Comparison of ENCODE assay signal across 8 mouse cellular contexts in the genomic region with DNA sequence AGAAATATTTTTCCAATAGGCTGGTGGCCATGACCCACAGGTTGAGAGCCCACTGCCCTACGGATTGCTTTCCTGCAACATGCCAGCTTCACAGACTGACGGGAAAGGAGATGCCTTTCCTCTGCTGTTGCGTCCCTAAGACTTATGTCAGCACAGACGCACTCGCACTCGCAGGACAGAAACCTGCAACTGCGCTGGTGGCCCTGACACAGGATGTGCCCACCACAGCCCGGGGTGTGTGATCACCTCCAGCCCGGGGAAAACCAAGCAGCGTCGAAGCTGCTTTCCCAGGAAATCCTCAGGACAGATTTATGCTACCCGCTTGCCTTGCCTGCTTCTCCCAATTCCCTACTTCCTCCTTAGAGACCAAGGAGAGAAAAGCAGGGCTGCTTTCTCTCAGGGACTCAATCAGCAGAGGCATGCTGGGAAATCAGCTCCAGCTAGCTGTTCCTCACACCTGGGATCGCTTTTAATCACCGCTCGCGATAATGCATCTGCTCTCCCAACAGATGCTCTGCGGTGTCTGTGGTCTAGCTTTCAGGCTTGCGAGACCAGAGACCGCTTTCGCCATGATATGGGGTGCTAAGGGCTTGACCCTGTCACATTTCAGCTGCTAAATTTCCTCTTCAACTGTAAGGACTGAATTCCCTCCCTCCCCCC. TPM values are rescaled to one million over a fixed set of nuclear protein-coding genes. Genes with fewer than 3 reads are reported as not detected.
DNase-seq lines count a peak whose midpoint lies in the region; ATAC-seq and TF ChIP-seq lines count a peak whose summit lies in the region.

No protein-coding gene starts in this region.

- no peaks in the 10 kb centered on the region for H3K36me3 ChIP-seq in kidney, embryonic 14.5 days (ENCODE audit: control insufficient read depth, insufficient read depth, low read length)
- no peaks in the 10 kb centered on the region for H3K36me3 ChIP-seq in forebrain, embryonic 16.5 days (ENCODE audit: control insufficient read depth, insufficient read depth)
- no peaks in the 10 kb centered on the region for H3K36me3 ChIP-seq in liver, embryonic 15.5 days (replicated peaks)

- ATAC-seq in kidney, embryonic 14.5 days (ENCODE audit: low FRiP score, low TSS enrichment): no peak
- ATAC-seq in forebrain, embryonic 16.5 days: peak; percentile 74
- ATAC-seq in liver, embryonic 15.5 days (ENCODE audit: insufficient read depth): no peak
- ATAC-seq in activated CD4-positive, CD25-positive, alpha-beta regulatory T cell, adult 4 months: no peak

- peaks cover 7% of the 10 kb centered on the region for H3K4me1 ChIP-seq in kidney, embryonic 14.5 days (ENCODE audit: control insufficient read depth, insufficient read depth, low read length)
- H3K4me1 ChIP-seq in forebrain, embryonic 16.5 days (replicated peaks; ENCODE audit: control insufficient read depth, insufficient read depth, low read length): peaks cover 6% of the 10 kb centered on the region
- H3K4me1 ChIP-seq in liver, embryonic 15.5 days (replicated peaks): no peaks in the 10 kb centered on the region

- no peak for TF ChIP-seq CTCF in brain, embryonic 14.5 days (IDR thresholded peaks at IDR 0.05; ENCODE audit: borderline replicate concordance, extremely low read depth, insufficient read depth, insufficient read length)

- H3K4me3 ChIP-seq in kidney, embryonic 14.5 days (ENCODE audit: low read length): peak overlapping the region; percentile 22
- H3K4me3 ChIP-seq in forebrain, embryonic 16.5 days (replicated peaks; ENCODE audit: low read length): peak overlapping the region; percentile 33
- no peak overlapping the region for H3K4me3 ChIP-seq in liver, embryonic 15.5 days (replicated peaks)

- no peak for DNase-seq in kidney, adult 11 months
- DNase-seq in brain, embryonic 14.5 days (ENCODE audit: low read depth): peak; percentile 84
- DNase-seq in thymus, postnatal 14 days: peak; percentile 20
- no peak for DNase-seq in cerebellum, postnatal 25 days

- no peaks in the 10 kb centered on the region for H3K9me3 ChIP-seq in kidney, embryonic 14.5 days (ENCODE audit: control insufficient read depth, low read length)
- H3K9me3 ChIP-seq in forebrain, embryonic 16.5 days (ENCODE audit: control insufficient read depth, low read length): 0 out of 2 replicates have a peak, but pooled peaks cover 3% of the 10 kb centered on the region
- H3K9me3 ChIP-seq in liver, embryonic 15.5 days (replicated peaks): no peaks in the 10 kb centered on the region

- H3K9ac ChIP-seq in kidney, embryonic 14.5 days (ENCODE audit: low read depth, low read length): peak overlapping the region; percentile 44; the same call in 1 of the 2 replicates
- peak overlapping the region; percentile 53 for H3K9ac ChIP-seq in forebrain, embryonic 16.5 days (replicated peaks; ENCODE audit: low read depth, low read length)
- no peak overlapping the region for H3K9ac ChIP-seq in liver, embryonic 15.5 days

- no peaks in the 10 kb centered on the region for H3K27me3 ChIP-seq in kidney, embryonic 14.5 days (ENCODE audit: control insufficient read depth, insufficient read depth, low read length)
- H3K27me3 ChIP-seq in forebrain, embryonic 16.5 days (replicated peaks; ENCODE audit: control insufficient read depth, insufficient read depth, low read length): no peaks in the 10 kb centered on the region
- H3K27me3 ChIP-seq in liver, embryonic 15.5 days: peaks cover 20% of the 10 kb centered on the region

- WGBS in kidney, embryonic 14.5 days: 19% methylated on average over 20 of the region's 20 CpGs
- WGBS in forebrain, embryonic 16.5 days: 28% methylated on average over 20 of the region's 20 CpGs
- WGBS in liver, embryonic 15.5 days (ENCODE audit: insufficient replicate concordance): 9% methylated on average over 20 of the region's 20 CpGs

- peak overlapping the region; percentile 42 for H3K4me2 ChIP-seq in kidney, embryonic 14.5 days (replicated peaks; ENCODE audit: low read depth, low read length)
- H3K4me2 ChIP-seq in forebrain, embryonic 16.5 days (ENCODE audit: low read length): peak overlapping the region; percentile 58
- 0 out of 2 replicates have a peak overlapping the region, but pooled peaks have one; percentile 14 for H3K4me2 ChIP-seq in liver, embryonic 15.5 days

- no peak for TF ChIP-seq POLR2A in brain, embryonic 14.5 days (IDR thresholded peaks at IDR 0.05; ENCODE audit: borderline replicate concordance, extremely low read depth, insufficient read depth, insufficient read length, poor library complexity, severe bottlenecking)

- no peak overlapping the region for H3K27ac ChIP-seq in kidney, embryonic 14.5 days (ENCODE audit: low read depth, low read length)
- H3K27ac ChIP-seq in forebrain, embryonic 16.5 days (ENCODE audit: low read length): peak overlapping the region; percentile 38
- H3K27ac ChIP-seq in liver, embryonic 15.5 days (replicated peaks): no peak overlapping the region

RNA-seq across cellular contexts. Expression of gene Optn, which starts 34.1 kb away (rescaled TPM):
- 4.0 and 7.6 TPM in 2 replicates for polyA plus RNA-seq in kidney, embryonic 14.5 days (2014; fragmentation: Nextera tagmentation; extraction: Ambion mirVana)
- 1.5 and 5.7 TPM in 2 replicates for polyA plus RNA-seq in brain, embryonic 14.5 days (2012; rRNA removed)
- polyA plus RNA-seq in forebrain, embryonic 16.5 days (2015; fragmentation: Nextera tagmentation; extraction: Ambion mirVana): 7.4 and 8.0 TPM in 2 replicates
- polyA plus RNA-seq in liver, embryonic 15.5 days (2015; fragmentation: Nextera tagmentation; extraction: Ambion mirVana): 17.4 and 20.4 TPM in 2 replicates
- 1 to 10 TPM in 1 of 2 experiments, under 1 TPM in 1; 0.98 to 1.5 TPM for polyA plus RNA-seq in activated CD4-positive, CD25-positive, alpha-beta regulatory T cell, adult 4 months (2017; shearing (Covaris generic))

RNA-seq across cellular contexts. Expression of gene Ccdc3, which starts 39.7 kb away (rescaled TPM):
- polyA plus RNA-seq in kidney, embryonic 14.5 days (2014; fragmentation: Nextera tagmentation; extraction: Ambion mirVana): 6.7 and 12.4 TPM in 2 replicates
- 4.4 and 10.2 TPM in 2 replicates for polyA plus RNA-seq in brain, embryonic 14.5 days (2012; rRNA removed)
- polyA plus RNA-seq in forebrain, embryonic 16.5 days (2015; fragmentation: Nextera tagmentation; extraction: Ambion mirVana): 3.0 and 3.6 TPM in 2 replicates
- polyA plus RNA-seq in liver, embryonic 15.5 days (2015; fragmentation: Nextera tagmentation; extraction: Ambion mirVana): 2.8 and 3.1 TPM in 2 replicates
- not detected for polyA plus RNA-seq in activated CD4-positive, CD25-positive, alpha-beta regulatory T cell, adult 4 months (2017; shearing (Covaris generic))

Comparison
In these comparisons a context has a peak if more than half of its experiments do, and no peak if none do; other contexts are left out.
1. DNase-seq: peak in brain, embryonic 14.5 days (single experiment) and thymus, postnatal 14 days (single experiment); none in kidney, adult 11 months (single experiment) and cerebellum, postnatal 25 days (0 of 2).
2. Peak in every context shown above with its lines, with median percentiles within 50 percentile points of each other: H3K4me2 ChIP-seq.